Mouse (Mus musculus): ENCODE results near the gene Lzts2.
A peak's percentile ranks its signal among the peaks of the same experiment; 100 is the strongest.

DNA sequence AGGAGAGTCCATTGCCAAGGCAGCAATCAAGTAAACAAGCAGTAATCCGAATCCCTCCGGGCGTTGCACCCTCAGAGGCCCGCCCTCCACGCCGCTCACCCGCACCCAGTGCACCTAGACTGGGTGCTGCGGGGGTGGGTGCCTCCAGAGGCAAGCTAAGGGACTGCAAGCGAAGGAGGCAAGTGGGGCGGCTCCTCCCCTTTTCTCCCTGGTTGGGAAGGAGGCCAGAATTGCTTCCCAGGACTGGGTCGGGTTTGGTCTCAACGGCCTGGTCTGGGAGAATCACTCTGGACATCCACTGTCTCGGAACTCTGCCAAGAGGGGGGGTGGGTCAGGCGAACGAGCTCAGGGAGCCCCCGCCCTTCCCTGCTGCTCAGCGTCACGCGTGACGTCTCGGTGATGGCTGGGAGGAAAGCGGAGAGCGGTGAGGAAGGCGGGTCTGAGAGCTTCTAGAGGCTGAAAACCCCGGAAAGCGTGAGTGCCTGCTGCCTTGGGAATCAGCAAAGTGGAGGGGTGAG is 33.3 kb downstream of the Lzts2 start, which contains the start of gene Sfxn3:
- TF ChIP-seq EP300 (optimal IDR thresholded peaks at IDR 0.05) (no peak), CTCF (IDR thresholded peaks at IDR 0.05; ENCODE audit: low read depth) (peak; percentile 84)
